Mouse (Mus musculus): Measurements from ENCODE around the gene Ormdl2. TPM values are rescaled to one million over a fixed set of nuclear protein-coding genes. Genes with fewer than 3 reads are reported as not detected.

Gene Ormdl2
- polyA plus RNA-seq, 1 experiment from 2014 or later, result 21.2 TPM

GRCm38 (mm10) chr10:128798676-128799075, 22.8 kb downstream of the Ormdl2 start:
- WGBS, result 96% methylated on average over 8 of the region's 8 CpGs
- no peak overlapping the region for H3K4me2 ChIP-seq (ENCODE audit: low read depth, low read length)

DNA sequence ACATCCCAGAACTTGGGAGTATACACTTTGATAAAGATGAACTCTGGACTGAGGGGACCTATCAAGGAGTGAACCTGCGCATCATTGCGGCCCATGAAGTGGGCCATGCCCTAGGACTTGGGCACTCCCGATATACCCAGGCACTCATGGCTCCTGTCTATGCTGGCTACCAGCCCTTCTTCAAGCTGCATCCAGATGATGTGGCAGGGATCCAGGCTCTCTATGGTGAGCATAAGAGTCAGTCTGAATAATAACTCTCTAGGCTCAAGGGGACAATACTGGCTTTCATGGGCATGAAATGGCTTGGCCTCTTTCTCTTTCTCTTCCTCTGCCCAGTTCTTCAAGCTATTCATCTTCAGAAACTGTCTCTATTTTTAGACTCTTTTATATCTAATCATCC, 25.9 kb downstream of the Ormdl2 start:
- WGBS, result 87% methylated on average over 3 of the region's 3 CpGs
- no peak overlapping the region for H3K4me3 ChIP-seq (ENCODE audit: low read depth, low read length)

More at GRCm38 (mm10) chr10:128798676-128799075, 22.8 kb downstream of the Ormdl2 start:
- no peak overlapping the region for H3K27ac ChIP-seq (ENCODE audit: low read depth, low read length)
- H3K27me3 ChIP-seq (ENCODE audit: control insufficient read depth, insufficient read depth, low read length), result no peaks in the 10 kb centered on the region
- H3K4me1 ChIP-seq (ENCODE audit: control insufficient read depth, insufficient read depth, low read length), result peaks cover 8% of the 10 kb centered on the region; the same call in 1 of the 2 replicates
- no peaks in the 10 kb centered on the region for H3K9me3 ChIP-seq (ENCODE audit: control insufficient read depth, low read length)
- ATAC-seq (ENCODE audit: low read depth), result no peak
- peaks cover 10% of the 10 kb centered on the region; the same call in 1 of the 2 replicates for H3K36me3 ChIP-seq (ENCODE audit: control insufficient read depth, insufficient read depth, low read length)
- H3K4me3 ChIP-seq (ENCODE audit: low read depth, low read length), result no peak overlapping the region
- no peak overlapping the region for H3K9ac ChIP-seq (replicated peaks; ENCODE audit: low read depth, low read length)

DNA sequence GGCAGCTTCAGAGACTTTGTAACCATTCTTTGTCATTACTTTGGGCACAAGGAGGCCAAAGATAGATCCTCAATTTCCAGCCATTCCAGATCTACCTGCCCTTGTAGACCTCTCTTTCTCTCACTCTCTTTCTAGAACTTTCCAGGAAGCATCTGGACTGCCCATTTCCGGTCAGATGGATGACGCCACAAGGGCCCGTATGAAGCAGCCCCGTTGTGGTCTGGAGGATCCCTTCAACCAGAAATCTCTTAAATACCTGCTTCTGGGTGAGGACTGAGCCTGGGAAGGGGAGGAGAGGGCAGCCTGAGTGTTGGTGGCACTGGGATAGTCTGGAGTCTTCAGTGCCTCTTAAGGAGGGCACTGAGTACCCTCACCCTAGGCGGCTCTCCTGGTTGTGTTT, 27.1 kb downstream of the Ormdl2 start:
- H3K36me3 ChIP-seq (ENCODE audit: control insufficient read depth, insufficient read depth, low read length), result peaks cover 3% of the 10 kb centered on the region; the same call in 1 of the 2 replicates
- no peak overlapping the region for H3K9ac ChIP-seq (replicated peaks; ENCODE audit: low read depth, low read length)
- H3K27me3 ChIP-seq (ENCODE audit: control insufficient read depth, insufficient read depth, low read length), result no peaks in the 10 kb centered on the region
- H3K4me2 ChIP-seq (ENCODE audit: low read depth, low read length), result no peak overlapping the region
- no peaks in the 10 kb centered on the region for H3K9me3 ChIP-seq (ENCODE audit: control insufficient read depth, low read length)
- no peak overlapping the region for H3K4me3 ChIP-seq (ENCODE audit: low read depth, low read length)
- WGBS, result 89% methylated on average over 5 of the region's 5 CpGs
- H3K4me1 ChIP-seq (ENCODE audit: control insufficient read depth, insufficient read depth, low read length), result no peaks in the 10 kb centered on the region
- no peak overlapping the region for H3K27ac ChIP-seq (ENCODE audit: low read depth, low read length)
- no peak for ATAC-seq (ENCODE audit: low read depth)

More for the DNA sequence above, 25.9 kb downstream of the Ormdl2 start:
- Histone ChIP-seq H3K9me3 (ENCODE audit: control insufficient read depth, low read length) (no peaks in the 10 kb centered on the region), H3K4me2 (ENCODE audit: low read depth, low read length) (no peak overlapping the region), H3K27me3 (ENCODE audit: control insufficient read depth, insufficient read depth, low read length) (no peaks in the 10 kb centered on the region), H3K4me1 (ENCODE audit: control insufficient read depth, insufficient read depth, low read length) (no peaks in the 10 kb centered on the region), H3K9ac (replicated peaks; ENCODE audit: low read depth, low read length) (no peak overlapping the region), H3K36me3 (ENCODE audit: control insufficient read depth, insufficient read depth, low read length) (peaks cover 3% of the 10 kb centered on the region; the same call in 1 of the 2 replicates), H3K27ac (ENCODE audit: low read depth, low read length) (no peak overlapping the region)
- ATAC-seq (ENCODE audit: low read depth), result no peak

DNA sequence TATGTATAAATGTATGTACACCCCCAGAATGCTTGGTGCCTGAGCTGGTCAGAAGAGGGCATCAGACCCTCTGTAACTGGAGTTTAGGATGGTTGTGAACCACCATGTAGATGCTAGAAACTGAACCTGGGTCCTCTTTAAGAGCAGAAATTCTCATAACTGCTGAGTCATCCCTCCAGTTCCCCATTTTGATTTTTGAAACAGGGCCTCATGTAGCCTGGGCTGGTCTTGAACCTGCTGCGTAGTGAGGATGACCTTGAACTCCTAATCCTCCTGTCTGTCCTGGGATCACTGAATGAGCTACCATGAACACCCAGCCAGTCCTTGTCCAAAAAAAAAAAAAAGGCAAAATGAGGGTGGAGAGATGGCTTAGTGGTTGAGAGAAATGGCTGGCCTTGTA, 28.2 kb downstream of the Ormdl2 start:
- H3K36me3 ChIP-seq (ENCODE audit: control insufficient read depth, insufficient read depth, low read length), result peaks cover 3% of the 10 kb centered on the region; the same call in 1 of the 2 replicates
- H3K27ac ChIP-seq (ENCODE audit: low read depth, low read length), result no peak overlapping the region
- no peak overlapping the region for H3K4me2 ChIP-seq (ENCODE audit: low read depth, low read length)
- 92% methylated on average over 1 of the region's 1 CpGs for WGBS
- no peak overlapping the region for H3K4me3 ChIP-seq (ENCODE audit: low read depth, low read length)
- H3K27me3 ChIP-seq (ENCODE audit: control insufficient read depth, insufficient read depth, low read length), result no peaks in the 10 kb centered on the region
- H3K4me1 ChIP-seq (ENCODE audit: control insufficient read depth, insufficient read depth, low read length), result no peaks in the 10 kb centered on the region
- ATAC-seq (ENCODE audit: low read depth), result no peak
- no peaks in the 10 kb centered on the region for H3K9me3 ChIP-seq (ENCODE audit: control insufficient read depth, low read length)
- H3K9ac ChIP-seq (replicated peaks; ENCODE audit: low read depth, low read length), result no peak overlapping the region

GRCm38 (mm10) chr10:128792041-128792440, 29.4 kb downstream of the Ormdl2 start:
- Histone ChIP-seq H3K36me3 (ENCODE audit: control insufficient read depth, insufficient read depth, low read length) (no peaks in the 10 kb centered on the region), H3K4me1 (ENCODE audit: control insufficient read depth, insufficient read depth, low read length) (no peaks in the 10 kb centered on the region), H3K4me2 (ENCODE audit: low read depth, low read length) (no peak overlapping the region), H3K27ac (ENCODE audit: low read depth, low read length) (no peak overlapping the region), H3K4me3 (ENCODE audit: low read depth, low read length) (no peak overlapping the region), H3K9me3 (ENCODE audit: control insufficient read depth, low read length) (no peaks in the 10 kb centered on the region), H3K27me3 (ENCODE audit: control insufficient read depth, insufficient read depth, low read length) (no peaks in the 10 kb centered on the region), H3K9ac (replicated peaks; ENCODE audit: low read depth, low read length) (no peak overlapping the region)
- no peak for ATAC-seq (ENCODE audit: low read depth)

DNA sequence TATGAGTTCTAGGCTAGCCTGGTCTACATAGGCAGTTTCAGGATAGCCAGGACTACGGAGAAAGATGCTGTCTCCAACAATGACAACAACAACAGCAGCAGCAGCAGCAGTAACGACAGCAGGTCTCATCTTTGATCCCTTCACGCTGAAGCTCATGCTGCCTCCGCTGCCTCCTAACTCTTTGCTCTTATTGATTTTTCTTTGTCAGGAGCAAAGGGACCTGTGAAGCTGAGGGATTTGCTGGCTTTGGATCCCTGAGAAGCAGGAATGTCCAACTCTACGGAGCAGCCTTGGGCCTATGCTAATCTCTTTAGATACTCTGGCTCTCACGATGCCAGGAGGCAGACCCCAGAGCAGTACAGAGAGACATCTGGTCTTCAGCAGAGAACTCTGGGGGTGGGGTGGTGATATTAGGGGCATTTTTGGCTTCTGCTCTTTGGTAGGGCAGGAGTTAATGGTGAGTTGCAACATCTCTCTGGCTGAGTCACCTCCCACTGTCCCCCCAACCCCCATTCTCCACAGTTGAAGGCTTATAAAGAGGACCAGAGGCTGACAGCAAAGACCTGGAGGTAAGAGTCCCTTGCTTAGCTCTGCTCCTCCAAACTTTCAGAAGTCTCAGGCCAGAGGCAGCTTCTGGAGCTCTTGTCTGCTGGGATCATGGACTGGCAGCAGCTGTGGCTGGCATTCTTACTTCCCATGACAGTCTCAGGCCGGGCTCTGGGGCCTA, 30.9 kb downstream of the Ormdl2 start, which contains the start of gene Mmp19:
TSS of gene Mmp19 (plus strand) at position 513 of the 727 bp plus-strand sequence.
- ATAC-seq (ENCODE audit: low read depth), result no peak
- WGBS, result 72% methylated on average over 7 of the region's 7 CpGs
- no peaks in the 10 kb centered on the region for H3K27me3 ChIP-seq (ENCODE audit: control insufficient read depth, insufficient read depth, low read length)
- no peaks in the 10 kb centered on the region for H3K9me3 ChIP-seq (ENCODE audit: control insufficient read depth, low read length)
- H3K9ac ChIP-seq (replicated peaks; ENCODE audit: low read depth, low read length), result no peak within 1 kb of the TSS
- H3K4me2 ChIP-seq (ENCODE audit: low read depth, low read length), result no peak within 1 kb of the TSS
- H3K4me3 ChIP-seq (ENCODE audit: low read depth, low read length), result no peak within 1 kb of the TSS
- H3K4me1 ChIP-seq (ENCODE audit: control insufficient read depth, insufficient read depth, low read length), result no peaks in the 10 kb centered on the region
- no peaks in the 10 kb centered on the region for H3K36me3 ChIP-seq (ENCODE audit: control insufficient read depth, insufficient read depth, low read length)
- H3K27ac ChIP-seq (ENCODE audit: low read depth, low read length), result no peak within 1 kb of the TSS

GRCm38 (mm10) chr10:128780200-128780599, 41.2 kb downstream of the Ormdl2 start:
- no peaks in the 10 kb centered on the region; the same call in 1 of the 2 replicates for H3K9me3 ChIP-seq (ENCODE audit: control insufficient read depth, low read length)
- ATAC-seq (ENCODE audit: low read depth), result no peak

DNA sequence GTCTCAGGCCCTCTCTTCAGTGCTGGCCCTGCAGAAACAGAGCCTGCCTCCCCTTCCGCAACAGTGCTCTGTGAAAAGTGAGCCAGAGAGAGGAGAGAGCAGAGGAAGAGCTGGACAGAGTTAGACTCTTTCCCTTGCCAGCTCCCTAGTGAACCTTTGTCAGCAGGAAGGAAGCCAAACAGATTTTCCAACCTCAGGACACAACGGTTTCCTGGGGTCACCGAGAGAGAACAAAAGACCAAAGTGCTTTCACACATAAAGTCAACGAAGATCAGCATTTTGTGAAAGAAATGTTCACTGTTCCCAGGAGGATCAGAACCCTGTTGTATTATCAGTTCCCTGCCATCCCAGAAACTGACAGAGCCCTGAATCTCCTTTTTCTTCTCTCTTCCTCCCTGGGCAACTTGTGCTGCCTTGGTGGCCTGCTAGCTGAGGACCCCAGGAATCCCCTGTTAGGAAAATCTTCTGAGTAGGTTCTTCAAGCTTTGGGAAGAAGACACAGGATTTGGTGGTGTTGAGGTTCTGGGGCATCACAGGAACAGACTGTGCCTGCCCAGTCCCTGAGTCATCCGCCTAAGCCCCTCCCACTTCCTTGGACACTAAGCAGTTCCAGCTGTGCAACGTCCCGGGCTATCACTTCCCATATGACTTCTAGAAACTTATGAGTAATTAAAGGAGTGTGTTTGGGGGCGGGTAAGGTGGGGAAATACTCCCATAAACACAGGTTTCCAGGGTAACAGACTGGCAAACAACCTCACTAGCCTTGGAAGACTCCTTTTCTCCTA, 42.2 kb downstream of the Ormdl2 start:
- no peak overlapping the region for H3K4me3 ChIP-seq (ENCODE audit: low read depth, low read length)
- 44% methylated on average over 8 of the region's 8 CpGs for WGBS
- no peak overlapping the region for H3K4me2 ChIP-seq (ENCODE audit: low read depth, low read length)
- H3K27ac ChIP-seq (ENCODE audit: low read depth, low read length), result no peak overlapping the region
- no peaks in the 10 kb centered on the region for H3K36me3 ChIP-seq (ENCODE audit: control insufficient read depth, insufficient read depth, low read length)
- H3K9me3 ChIP-seq (ENCODE audit: control insufficient read depth, low read length), result no peaks in the 10 kb centered on the region; the same call in 1 of the 2 replicates
- no peaks in the 10 kb centered on the region for H3K4me1 ChIP-seq (ENCODE audit: control insufficient read depth, insufficient read depth, low read length)
- H3K27me3 ChIP-seq (ENCODE audit: control insufficient read depth, insufficient read depth, low read length), result no peaks in the 10 kb centered on the region
- no peak overlapping the region for H3K9ac ChIP-seq (replicated peaks; ENCODE audit: low read depth, low read length)
- no peak for ATAC-seq (ENCODE audit: low read depth)

More at GRCm38 (mm10) chr10:128780200-128780599, 41.2 kb downstream of the Ormdl2 start:
- no peaks in the 10 kb centered on the region for H3K4me1 ChIP-seq (ENCODE audit: control insufficient read depth, insufficient read depth, low read length)
- H3K36me3 ChIP-seq (ENCODE audit: control insufficient read depth, insufficient read depth, low read length), result no peaks in the 10 kb centered on the region
- WGBS, result 96% methylated on average over 1 of the region's 1 CpGs
- no peaks in the 10 kb centered on the region for H3K27me3 ChIP-seq (ENCODE audit: control insufficient read depth, insufficient read depth, low read length)
- H3K4me3 ChIP-seq (ENCODE audit: low read depth, low read length), result no peak overlapping the region
- H3K9ac ChIP-seq (replicated peaks; ENCODE audit: low read depth, low read length), result no peak overlapping the region
- no peak overlapping the region for H3K27ac ChIP-seq (ENCODE audit: low read depth, low read length)
- no peak overlapping the region for H3K4me2 ChIP-seq (ENCODE audit: low read depth, low read length)

DNA sequence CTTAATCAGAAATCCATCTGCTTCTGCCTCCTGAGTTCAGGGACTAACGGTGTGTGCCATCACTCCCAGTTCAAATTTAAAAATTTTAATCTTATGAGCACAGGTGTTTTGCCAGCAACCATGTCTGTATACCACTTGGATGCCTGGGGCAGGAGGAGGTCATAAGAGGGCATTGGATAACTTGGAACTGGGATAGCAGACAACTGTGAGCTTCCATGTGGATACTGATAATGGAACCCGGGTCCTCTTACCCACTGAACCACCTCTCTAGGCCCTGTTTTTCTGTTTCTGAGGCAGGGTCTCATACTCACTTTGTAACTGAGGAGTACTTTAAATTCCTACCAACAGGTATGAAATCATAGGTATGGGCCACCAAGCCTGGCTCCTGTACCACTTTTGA, 43.0 kb downstream of the Ormdl2 start:
- Histone ChIP-seq H3K9me3 (ENCODE audit: control insufficient read depth, low read length) (no peaks in the 10 kb centered on the region), H3K27ac (ENCODE audit: low read depth, low read length) (no peak overlapping the region), H3K36me3 (ENCODE audit: control insufficient read depth, insufficient read depth, low read length) (no peaks in the 10 kb centered on the region), H3K4me3 (ENCODE audit: low read depth, low read length) (no peak overlapping the region), H3K4me1 (ENCODE audit: control insufficient read depth, insufficient read depth, low read length) (no peaks in the 10 kb centered on the region), H3K9ac (replicated peaks; ENCODE audit: low read depth, low read length) (no peak overlapping the region), H3K4me2 (ENCODE audit: low read depth, low read length) (no peak overlapping the region), H3K27me3 (ENCODE audit: control insufficient read depth, insufficient read depth, low read length) (no peaks in the 10 kb centered on the region)
- 95% methylated on average over 2 of the region's 2 CpGs for WGBS
- no peak for ATAC-seq (ENCODE audit: low read depth)

Data from neural tube, embryonic 14.5 days (tissue).